Mouse (Mus musculus) thymus, adult 2 months (tissue): ENCODE results near the gene Obscn.

ENCODE experiments used
- CTCF ChIP-seq: fragments of 200-500 bp; IDR thresholded peaks from 2 replicates; pipeline ENCODE4 v1.5.1; 2012; ENCODE audit warnings: mild to moderate bottlenecking, control low read depth, low read length, moderate library complexity, borderline replicate concordance; ENCODE audit not compliant: control insufficient read depth, poor library complexity, insufficient read depth; ENCODE audit errors: extremely low read depth
- POLR2A ChIP-seq: fragments of 200-500 bp; IDR thresholded peaks from 2 replicates; pipeline ENCODE4 v1.6.1; 2012; ENCODE audit warnings: mild to moderate bottlenecking, low read length, control low read depth, moderate library complexity; ENCODE audit not compliant: control insufficient read depth, poor library complexity, insufficient read depth; ENCODE audit errors: extremely low read depth

- TF ChIP-seq CTCF: no peak
- no peak for TF ChIP-seq POLR2A
Measured at GRCm38 (mm10) chr11:59170549-59170948, 34.3 kb upstream of the Obscn start.
